19 mouse cellular contexts compared by ENCODE assay signal in the genomic region with DNA sequence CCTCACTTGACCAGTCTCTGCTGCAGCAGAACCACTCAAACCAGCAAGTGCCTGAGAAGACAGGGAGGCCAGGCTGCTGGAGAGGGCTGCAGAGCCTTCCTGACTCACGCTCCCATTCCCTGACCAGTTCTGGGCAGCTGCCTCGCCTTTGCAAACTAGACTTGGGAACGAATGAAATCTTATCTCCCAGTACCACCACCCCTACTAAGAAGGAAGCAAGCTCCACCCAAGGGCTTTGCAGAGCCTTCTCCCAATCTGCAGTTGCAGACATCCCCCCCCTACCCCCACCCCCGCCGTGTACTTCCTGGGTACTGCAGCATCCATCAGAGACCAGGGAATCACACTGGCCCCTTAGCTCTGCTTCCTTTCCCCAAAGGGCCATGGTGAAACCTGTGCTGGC. TPM values are rescaled to one million over a fixed set of nuclear protein-coding genes. Genes with fewer than 3 reads are reported as not detected.
"Had no signal": no experiment of that assay in that cellular context is flagged by ENCODE, and none has a peak within 500 bp of the region (broad histone marks: within the 10 kb centered on the region; RNA-seq: fewer than 3 reads in every experiment).

No protein-coding gene starts in this region.

- ATAC-seq: intestine, embryonic 15.5 days had no signal

- H3K27ac ChIP-seq: intestine, embryonic 15.5 days; kidney, embryonic 15.5 days; limb, embryonic 12.5 days; midbrain, embryonic 10.5 days; neural tube, embryonic 13.5 days had no signal

- DNase-seq: kidney, adult 2 months; kidney, postnatal 14 days; lung, embryonic 14.5 days; lung, postnatal 10 days; lung, postnatal 4 days; midbrain, embryonic 14.5 days; retina, postnatal 1 day; right cerebral cortex, postnatal 4 days; thymus, adult 18-20 months; thymus, postnatal 14 days had no signal

- H3K27me3 ChIP-seq: intestine, embryonic 15.5 days had no signal

- H3K9ac ChIP-seq: intestine, embryonic 15.5 days; kidney, embryonic 15.5 days; limb, embryonic 12.5 days; lung, embryonic 14.5 days; neural tube, embryonic 13.5 days had no signal

- H3K4me2 ChIP-seq: intestine, embryonic 15.5 days; kidney, embryonic 15.5 days; limb, embryonic 12.5 days; lung, embryonic 14.5 days; neural tube, embryonic 13.5 days had no signal

- H3K4me3 ChIP-seq: intestine, embryonic 15.5 days; kidney, embryonic 15.5 days; limb, embryonic 12.5 days; midbrain, embryonic 10.5 days; neural tube, embryonic 13.5 days had no signal

- H3K36me3 ChIP-seq: intestine, embryonic 15.5 days; kidney, embryonic 15.5 days; limb, embryonic 12.5 days; midbrain, embryonic 10.5 days; neural tube, embryonic 13.5 days had no signal

- H3K4me1 ChIP-seq: intestine, embryonic 15.5 days; kidney, embryonic 15.5 days; limb, embryonic 12.5 days had no signal

- H3K9me3 ChIP-seq: intestine, embryonic 15.5 days; kidney, embryonic 15.5 days; limb, embryonic 12.5 days; midbrain, embryonic 10.5 days; neural tube, embryonic 13.5 days had no signal

RNA-seq across cellular contexts. Expression of a gene that starts 31.3 kb away (rescaled TPM):
- total RNA-seq: layer of hippocampus, postnatal 10 days; liver, adult 2 months; megakaryocyte, adult 5-6 weeks; monocyte, adult 5-6 weeks had no signal
- polyA plus RNA-seq: liver, adult 2 months; midbrain, embryonic 14.5 days had no signal
